Mouse (Mus musculus) embryonic facial prominence, embryonic 12.5 days (tissue): Measurements from ENCODE around the gene Nasp. TPM values are rescaled to one million over a fixed set of nuclear protein-coding genes. Genes with fewer than 3 reads are reported as not detected.

Source experiments
- ATAC-seq: fragments of 200-750 bp; cut with Nextera tagmentation; 2 replicates; pipeline ENCODE4 v1.8.0; 2017; ENCODE audit not compliant: insufficient number of reproducible peaks, insufficient read depth, low FRiP score, low TSS enrichment
- H3K27ac ChIP-seq: fragments of 300-500 bp; sonication (generic); 2 replicates; pipeline ENCODE4 v1.5.1; 2016; ENCODE audit warnings: mild to moderate bottlenecking
- H3K27me3 ChIP-seq: fragments of 300-500 bp; sonication (generic); 2 replicates; pipeline ENCODE4 v1.6.1; 2016; ENCODE audit warnings: mild to moderate bottlenecking, moderate library complexity
- H3K36me3 ChIP-seq: fragments of 300-500 bp; sonication (generic); 2 replicates; pipeline ENCODE4 v1.6.1; 2016; ENCODE audit warnings: mild to moderate bottlenecking
- H3K4me1 ChIP-seq: fragments of 300-500 bp; sonication (generic); 2 replicates; pipeline ENCODE4 v1.6.1; 2016
- H3K4me2 ChIP-seq: fragments of 300-500 bp; sonication (generic); replicated peaks from 2 replicates; pipeline ENCODE4 v1.6.1; 2016; ENCODE audit warnings: mild to moderate bottlenecking, moderate library complexity
- H3K4me3 ChIP-seq: fragments of 300-500 bp; sonication (generic); 2 replicates; pipeline ENCODE4 v1.5.1; 2016; ENCODE audit warnings: mild to moderate bottlenecking
- H3K9ac ChIP-seq: fragments of 300-500 bp; sonication (generic); 2 replicates; pipeline ENCODE4 v1.6.1; 2016; ENCODE audit warnings: mild to moderate bottlenecking, moderate library complexity
- H3K9me3 ChIP-seq: fragments of 300-500 bp; sonication (generic); 2 replicates; pipeline ENCODE4 v1.6.1; 2016; ENCODE audit warnings: mild to moderate bottlenecking, moderate library complexity
- WGBS: fragments of 180-500 bp; shearing (Covaris S2); methylation state at CpG from one replicate; pipeline ENCODE4 v1.1.7; 2016; 5-methylcytosine and 5-hydroxymethylcytosine counted together
- polyA plus RNA-seq: library from polyadenylated mRNA; unstranded; fragments of >200 nt; fragmentation: Nextera tagmentation; extraction: Ambion mirVana; gene quantifications from 2 replicates; pipeline ENCODE4 v1.2.1, GENCODE M21; 2016

Gene Nasp
- polyA plus RNA-seq, 1 experiment from 2014 or later, result 256 TPM

- under 1% methylated on average over 13 of the region's 13 CpGs for WGBS
- Histone ChIP-seq H3K36me3 (peaks cover 20% of the 10 kb centered on the region), H3K4me3 (peak overlapping the region; percentile 83), H3K4me2 (peak overlapping the region; percentile 67), H3K27ac (peak overlapping the region; percentile 94), H3K4me1 (peaks cover 10% of the 10 kb centered on the region; the same call in 1 of the 2 replicates), H3K27me3 (no peaks in the 10 kb centered on the region), H3K9ac (peak overlapping the region; percentile 88), H3K9me3 (no peaks in the 10 kb centered on the region)
- peak; percentile 91 for ATAC-seq
These were observed 403 bp downstream of the Nasp start for GRCm38 (mm10) chr4:116627359-116627716.

GRCm38 (mm10) chr4:116626658-116627358, 933 bp downstream of the Nasp start:
- Histone ChIP-seq H3K4me3 (peak overlapping the region; percentile 83), H3K9ac (peak overlapping the region; percentile 88), H3K36me3 (peaks cover 17% of the 10 kb centered on the region), H3K4me1 (peaks cover 10% of the 10 kb centered on the region; the same call in 1 of the 2 replicates), H3K9me3 (no peaks in the 10 kb centered on the region), H3K27me3 (no peaks in the 10 kb centered on the region), H3K4me2 (peak overlapping the region; percentile 67), H3K27ac (peak overlapping the region; percentile 94)
- WGBS, result under 1% methylated on average over 52 of the region's 53 CpGs
- peak; percentile 68 for ATAC-seq

DNA sequence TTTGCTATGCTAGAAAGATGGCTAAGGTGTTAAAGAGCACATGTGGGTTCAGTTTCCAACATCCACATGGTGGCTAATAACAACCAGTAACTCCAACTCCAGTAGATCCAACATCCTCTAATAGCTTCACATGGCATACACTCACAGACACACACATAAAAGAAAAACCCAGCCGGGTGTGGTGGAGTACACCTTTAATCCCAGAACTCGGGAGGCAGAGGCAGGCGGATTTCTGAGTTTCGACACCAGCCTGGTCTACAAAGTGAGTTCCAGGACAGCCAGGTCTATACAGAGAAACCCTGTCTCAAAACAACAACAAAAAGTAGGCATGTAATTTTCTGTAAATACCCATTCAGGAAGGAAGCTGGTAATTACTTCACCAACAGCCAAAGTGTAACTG, 2.9 kb downstream of the Nasp start:
- peak overlapping the region; percentile 83; the same call in 1 of the 2 replicates for H3K4me3 ChIP-seq
- H3K36me3 ChIP-seq, result peaks cover 35% of the 10 kb centered on the region
- no peak for ATAC-seq
- no peak overlapping the region for H3K9ac ChIP-seq
- WGBS, result 90% methylated on average over 4 of the region's 4 CpGs
- peaks cover 10% of the 10 kb centered on the region; the same call in 1 of the 2 replicates for H3K4me1 ChIP-seq
- no peak overlapping the region for H3K27ac ChIP-seq
- no peaks in the 10 kb centered on the region for H3K9me3 ChIP-seq
- no peaks in the 10 kb centered on the region for H3K27me3 ChIP-seq
- peak overlapping the region; percentile 67; the same call in 1 of the 2 replicates for H3K4me2 ChIP-seq

- no peaks in the 10 kb centered on the region for H3K27me3 ChIP-seq
- no peak overlapping the region for H3K4me2 ChIP-seq
- no peaks in the 10 kb centered on the region for H3K9me3 ChIP-seq
- H3K9ac ChIP-seq, result no peak overlapping the region
- H3K4me3 ChIP-seq, result no peak overlapping the region
- no peaks in the 10 kb centered on the region for H3K4me1 ChIP-seq
- ATAC-seq, result no peak
- peaks cover 69% of the 10 kb centered on the region for H3K36me3 ChIP-seq
- no peak overlapping the region for H3K27ac ChIP-seq
- 96% methylated on average over 2 of the region's 2 CpGs for WGBS
These were observed 12.5 kb downstream of the Nasp start for GRCm38 (mm10) chr4:116615237-116615636.

DNA sequence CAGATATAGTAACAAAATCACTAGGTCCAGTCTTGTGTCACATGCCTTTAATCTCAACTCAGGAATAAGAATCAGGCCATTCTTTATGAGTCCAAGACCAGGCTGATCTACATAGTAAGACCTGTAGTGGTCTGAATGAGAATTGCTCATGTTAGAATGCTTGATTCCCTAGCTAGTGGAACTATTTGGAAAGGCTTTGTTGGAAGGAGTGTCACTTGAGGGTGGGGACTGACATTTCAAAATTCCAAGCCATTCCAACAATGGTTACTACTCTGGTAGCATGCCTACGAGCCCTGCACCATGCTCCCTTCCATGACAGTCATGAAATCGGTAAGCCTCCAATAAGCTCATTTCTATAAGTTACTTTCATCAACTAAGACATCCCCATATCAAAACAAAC, 15.1 kb downstream of the Nasp start:
- Histone ChIP-seq H3K36me3 (peaks cover 66% of the 10 kb centered on the region), H3K4me3 (no peak overlapping the region), H3K27ac (no peak overlapping the region), H3K4me1 (no peaks in the 10 kb centered on the region), H3K9ac (no peak overlapping the region), H3K9me3 (no peaks in the 10 kb centered on the region), H3K4me2 (no peak overlapping the region), H3K27me3 (no peaks in the 10 kb centered on the region)
- ATAC-seq, result no peak
- 93% methylated on average over 2 of the region's 2 CpGs for WGBS

DNA sequence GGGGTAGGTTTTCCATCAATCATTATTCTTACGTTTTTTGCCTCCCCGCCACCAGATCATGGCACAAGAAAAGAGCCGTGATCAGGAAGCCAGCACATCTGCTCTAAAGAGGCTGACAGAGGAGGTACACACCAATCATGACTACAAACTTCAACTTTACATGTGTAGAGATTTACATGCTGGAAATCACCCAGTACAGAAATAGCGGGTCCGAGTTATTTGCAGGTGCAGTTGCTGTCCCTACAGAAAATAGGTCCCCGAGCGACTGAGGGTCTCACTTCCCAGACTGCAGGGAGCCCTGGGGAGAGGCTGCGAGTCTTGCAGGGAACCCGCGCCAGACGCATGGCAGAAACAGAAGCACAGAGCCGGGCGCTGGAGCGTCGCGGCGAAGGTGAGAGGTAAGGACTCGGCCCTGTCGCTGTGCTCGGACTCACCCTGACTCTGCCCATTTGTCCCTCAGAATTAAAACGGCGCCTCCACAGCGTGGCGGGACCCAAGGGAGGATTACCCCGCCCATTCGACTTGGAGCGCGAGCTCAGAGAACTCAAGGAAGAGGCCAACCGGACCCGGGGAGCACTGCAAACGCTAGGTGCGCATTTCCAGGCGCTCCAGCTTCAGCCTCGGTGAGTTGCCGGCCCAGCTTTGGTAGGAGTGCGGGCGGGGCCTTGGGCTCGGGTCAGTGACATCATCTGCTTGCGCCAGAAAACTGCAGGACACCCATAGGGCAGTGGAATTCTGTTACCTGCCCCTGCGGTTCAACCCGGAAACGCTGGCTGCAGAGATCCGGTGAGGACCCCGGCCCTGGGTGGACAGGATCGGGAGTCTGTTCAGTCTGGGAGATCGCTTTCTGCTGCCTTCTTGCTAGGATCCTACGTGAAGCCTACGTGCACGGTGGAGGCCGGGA, 30.5 kb downstream of the Nasp start:
- Histone ChIP-seq H3K4me1 (peaks cover 18% of the 10 kb centered on the region; the same call in 1 of the 2 replicates), H3K27ac (peak overlapping the region; percentile 65), H3K4me3 (peak overlapping the region; percentile 53), H3K9ac (peak overlapping the region; percentile 51), H3K9me3 (no peaks in the 10 kb centered on the region), H3K36me3 (peaks cover 39% of the 10 kb centered on the region), H3K27me3 (no peaks in the 10 kb centered on the region), H3K4me2 (peak overlapping the region; percentile 68)
- peak; percentile 90 for ATAC-seq
- 1% methylated on average over 50 of the region's 50 CpGs for WGBS

DNA sequence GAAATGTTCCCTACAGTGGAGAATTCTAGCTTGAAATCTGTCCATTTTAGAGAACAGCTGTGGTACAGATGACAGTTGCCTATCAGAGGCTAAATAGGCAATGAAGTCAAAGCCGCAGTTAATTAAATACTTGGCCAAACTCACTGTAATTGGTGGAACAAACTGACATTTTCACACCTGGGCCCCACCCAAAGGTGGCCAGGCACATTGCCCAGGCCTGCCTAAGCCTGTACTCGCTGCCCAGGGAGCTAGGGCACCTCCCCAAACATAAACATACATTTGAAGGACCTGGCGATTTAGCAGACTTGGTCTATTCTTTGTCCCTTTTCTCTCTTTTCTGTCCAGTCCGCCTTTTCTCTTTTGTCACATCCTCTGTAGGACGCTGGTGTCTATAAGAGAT, 31.4 kb downstream of the Nasp start, which contains the start of gene Ccdc17:
Ccdc17 (plus strand) TSS at position 276 of the 400 bp plus-strand sequence.
- H3K27ac ChIP-seq, result peak within 1 kb of the TSS; percentile 65
- 34% methylated on average over 5 of the region's 5 CpGs for WGBS

GRCm38 (mm10) chr4:116595793-116596192, 31.9 kb downstream of the Nasp start:
- 81% methylated on average over 8 of the region's 8 CpGs for WGBS
- Histone ChIP-seq H3K9me3 (no peaks in the 10 kb centered on the region), H3K9ac (no peak overlapping the region), H3K36me3 (peaks cover 39% of the 10 kb centered on the region), H3K4me3 (no peak overlapping the region), H3K27me3 (no peaks in the 10 kb centered on the region), H3K27ac (no peak overlapping the region), H3K4me2 (no peak overlapping the region), H3K4me1 (peaks cover 18% of the 10 kb centered on the region; the same call in 1 of the 2 replicates)
- ATAC-seq, result no peak

More for the DNA sequence above, 31.4 kb downstream of the Nasp start, which contains the start of gene Ccdc17:
- Histone ChIP-seq H3K4me3 (peak within 1 kb of the TSS; percentile 53), H3K9me3 (no peaks in the 10 kb centered on the region), H3K27me3 (no peaks in the 10 kb centered on the region), H3K4me1 (peaks cover 18% of the 10 kb centered on the region; the same call in 1 of the 2 replicates), H3K36me3 (peaks cover 39% of the 10 kb centered on the region), H3K9ac (peak within 1 kb of the TSS; percentile 51), H3K4me2 (peak within 1 kb of the TSS; percentile 68)
- no peak for ATAC-seq

DNA sequence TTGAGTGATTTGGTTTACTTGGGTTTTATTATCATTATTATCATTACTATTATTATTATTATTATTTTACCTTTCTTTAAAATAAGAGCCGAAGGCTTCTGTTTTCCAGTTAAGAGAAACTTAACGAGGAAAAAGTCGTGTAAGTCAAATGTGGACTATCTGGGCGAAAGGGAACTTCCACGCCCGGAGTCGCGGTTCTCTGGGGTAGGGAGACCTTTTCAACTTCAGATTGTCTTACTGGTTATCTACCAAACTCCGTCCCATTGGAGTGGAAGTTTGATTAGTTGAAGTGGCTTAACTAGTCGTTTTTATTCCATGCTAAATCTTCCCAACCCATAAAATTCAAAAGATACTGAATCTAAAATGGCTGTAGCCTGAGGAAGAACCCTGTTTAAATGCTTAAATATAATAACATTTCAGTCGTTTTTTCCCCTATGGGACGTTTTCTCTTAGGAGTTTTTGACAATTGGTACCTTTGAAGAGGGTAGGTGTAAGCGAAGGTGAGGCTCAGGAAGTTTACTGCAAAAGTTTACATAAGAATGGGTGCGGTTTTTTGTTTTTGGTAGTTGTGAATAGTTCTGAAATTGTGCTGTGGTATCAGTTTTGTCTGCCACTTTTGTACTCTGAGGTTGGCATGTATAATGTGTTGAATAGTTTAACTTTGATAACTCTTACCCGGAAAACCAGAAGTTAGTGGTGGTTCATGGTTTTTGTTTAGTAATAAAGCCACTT, 69.4 kb downstream of the Nasp start:
- no peak overlapping the region for H3K27ac ChIP-seq
- no peaks in the 10 kb centered on the region for H3K27me3 ChIP-seq
- H3K4me3 ChIP-seq, result peak overlapping the region; percentile 62
- peaks cover 2% of the 10 kb centered on the region for H3K4me1 ChIP-seq
- 5% methylated on average over 15 of the region's 15 CpGs for WGBS
- H3K9me3 ChIP-seq, result no peaks in the 10 kb centered on the region
- no peak for ATAC-seq
- H3K9ac ChIP-seq, result peak overlapping the region; percentile 75
- H3K36me3 ChIP-seq, result 0 out of 2 replicates have a peak, but pooled peaks cover 2% of the 10 kb centered on the region
- H3K4me2 ChIP-seq, result peak overlapping the region; percentile 76

DNA sequence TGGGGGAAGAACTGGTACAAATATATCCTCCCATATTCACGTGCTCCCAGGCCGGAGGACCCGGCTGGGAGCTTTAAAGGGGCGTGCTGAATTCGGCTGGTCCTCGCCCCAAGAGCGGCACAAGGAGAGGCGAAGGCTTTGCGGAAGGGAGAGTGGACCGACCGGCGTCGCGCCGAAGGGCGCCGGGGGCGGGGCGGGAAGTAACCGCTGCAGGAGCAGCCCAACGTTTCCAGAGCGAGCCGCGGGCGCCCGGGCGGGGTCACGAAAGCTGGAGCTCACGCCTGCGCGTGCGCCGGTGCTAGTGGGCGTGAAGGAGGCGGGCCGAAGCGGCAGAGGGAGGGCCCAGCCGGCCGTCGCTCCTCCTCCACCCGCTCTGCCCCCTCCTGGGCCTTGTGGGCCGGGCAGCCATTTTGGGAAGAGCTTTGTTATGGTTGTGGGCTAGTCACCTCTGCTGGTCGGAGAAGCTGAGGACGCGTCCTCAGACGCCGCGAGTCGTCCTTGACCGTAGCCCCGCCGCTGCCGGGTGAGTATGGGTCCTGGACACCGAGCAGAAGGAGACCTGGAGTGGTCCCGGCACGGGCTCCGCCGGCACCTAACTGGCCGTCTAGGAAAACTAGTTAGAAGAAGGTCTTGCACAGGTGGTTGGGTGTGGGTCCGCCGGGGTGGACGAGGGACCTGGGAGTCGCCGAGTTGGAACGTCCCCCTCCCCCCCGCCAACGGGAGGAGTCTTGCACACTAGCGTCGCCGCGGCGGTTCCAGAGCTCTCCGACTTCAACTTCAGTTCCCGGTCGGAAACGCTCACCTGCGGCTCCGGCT, 70.2 kb downstream of the Nasp start, which contains the start of gene Gpbp1l1:
Gpbp1l1 (plus strand) TSS at position 353 of the 816 bp plus-strand sequence.
- H3K36me3 ChIP-seq, result peaks cover 5% of the 10 kb centered on the region; the same call in 1 of the 2 replicates
- peak; percentile 95 for ATAC-seq
- H3K4me2 ChIP-seq, result peak within 1 kb of the TSS; percentile 76
- H3K9ac ChIP-seq, result peak within 1 kb of the TSS; percentile 75
- peak within 1 kb of the TSS; percentile 62 for H3K4me3 ChIP-seq
- WGBS, result under 1% methylated on average over 76 of the region's 78 CpGs
- peaks cover 2% of the 10 kb centered on the region for H3K4me1 ChIP-seq
- H3K9me3 ChIP-seq, result no peaks in the 10 kb centered on the region
- no peaks in the 10 kb centered on the region for H3K27me3 ChIP-seq
- peak within 1 kb of the TSS; percentile 87 for H3K27ac ChIP-seq
